Mouse (Mus musculus) granulocyte monocyte progenitor cell, adult 5-6 weeks (primary cell): ENCODE measurements around the gene Phkb. TPM values are rescaled to one million over a fixed set of nuclear protein-coding genes. Genes with fewer than 3 reads are reported as not detected.

Source experiments
- ATAC-seq: replicated peaks from 2 replicates; pipeline ENCODE4 v1.8.0; 2016; ENCODE audit warnings: mild to moderate bottlenecking, moderate TSS enrichment, inconsistent platforms; ENCODE audit not compliant: poor library complexity, severe bottlenecking
- total RNA-seq, 2 experiments: library from RNA; stranded (forward) in 1 of 2; stranded (reverse) in 1 of 2; fragments of 200-712, 200-1000 nt in 1 of 2; fragments of >200 nt in 1 of 2; fragmentation: Nextera tagmentation in 1 of 2; gene quantifications; 2 replicates each; pipeline ENCODE4 v1.2.3; 2014 to 2017

Phkb gene
- total RNA-seq, 2 experiments from 2014 or later, result 54.0 to 77.5 TPM

DNA sequence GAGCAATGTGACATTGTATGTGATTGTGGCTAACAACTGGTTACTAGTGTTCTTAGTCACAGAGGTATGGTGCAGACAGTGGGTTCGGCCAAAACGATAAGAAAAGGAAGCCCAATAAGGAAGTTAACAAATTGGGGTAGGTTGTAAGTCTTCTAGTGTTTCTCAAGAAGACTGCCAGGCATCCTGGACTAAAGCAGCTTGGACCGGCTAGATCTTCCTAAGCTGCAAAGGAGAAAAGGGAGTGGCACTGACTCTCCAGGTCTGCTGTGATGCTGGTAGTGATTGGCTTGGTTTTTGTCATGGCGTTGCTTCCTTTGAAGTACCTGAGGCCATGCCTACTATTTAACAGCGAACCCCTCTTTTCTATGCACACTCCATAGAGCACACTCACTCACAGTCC, 95.4 kb downstream of the Phkb start:
- ATAC-seq, result no peak

DNA sequence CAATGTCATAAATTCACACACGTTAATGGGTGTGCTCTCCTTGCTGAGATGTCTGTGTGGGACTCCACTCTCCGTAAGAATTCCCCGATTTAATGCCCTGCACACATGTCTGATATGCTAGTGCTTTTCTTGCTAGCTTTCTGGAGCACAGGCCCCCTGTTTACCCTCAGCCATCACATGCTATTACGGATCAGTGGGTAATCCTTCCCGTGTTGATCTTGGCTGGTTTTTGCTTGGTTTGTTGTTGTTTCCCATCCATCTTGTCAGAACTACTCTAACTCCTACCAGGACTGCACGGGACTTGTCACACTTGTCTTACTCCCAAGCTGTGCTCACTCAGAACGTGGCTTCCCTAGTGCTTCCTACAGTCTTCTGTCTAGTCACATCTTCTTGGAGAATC, 96.6 kb downstream of the Phkb start:
- ATAC-seq, result no peak

DNA sequence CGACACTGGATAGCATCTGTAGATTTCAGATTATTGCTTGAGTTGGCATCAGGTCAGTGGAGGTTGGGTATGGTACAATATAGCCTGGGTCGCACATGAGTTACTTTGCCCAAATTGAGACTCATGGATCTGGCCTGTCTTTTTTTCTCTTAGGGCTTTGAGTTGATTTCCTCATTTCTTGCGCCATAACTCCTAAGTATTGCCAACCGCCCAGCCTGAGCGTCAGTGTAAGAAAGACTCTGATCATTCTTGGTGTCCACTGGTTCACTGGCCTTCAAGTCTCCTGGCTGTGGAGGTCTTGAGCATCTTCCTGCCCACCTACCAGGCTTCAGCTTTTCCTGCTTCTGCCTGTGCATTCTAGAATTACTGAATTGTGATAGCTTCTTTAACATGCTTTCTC, 104.1 kb downstream of the Phkb start:
- peak; percentile 82 for ATAC-seq

DNA sequence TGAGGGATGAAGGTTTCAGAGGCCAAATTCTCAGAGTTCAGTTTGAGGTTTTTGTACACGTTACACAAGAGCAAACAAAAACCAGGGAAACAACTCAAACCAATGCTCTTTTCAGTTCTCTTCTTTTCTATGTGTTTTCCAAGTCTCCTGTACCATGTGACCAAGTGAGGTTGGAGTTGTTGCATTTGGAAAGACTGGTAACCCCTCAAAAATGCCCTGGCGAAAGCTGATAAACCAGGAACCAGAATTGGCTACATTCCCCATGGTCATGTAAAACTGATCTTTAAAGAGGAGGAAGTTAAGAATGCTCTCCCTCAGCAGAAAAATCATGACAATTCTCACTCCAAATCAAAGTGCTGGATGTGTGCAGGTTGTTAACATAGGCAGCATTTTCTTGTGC, 117.6 kb downstream of the Phkb start:
- no peak for ATAC-seq

DNA sequence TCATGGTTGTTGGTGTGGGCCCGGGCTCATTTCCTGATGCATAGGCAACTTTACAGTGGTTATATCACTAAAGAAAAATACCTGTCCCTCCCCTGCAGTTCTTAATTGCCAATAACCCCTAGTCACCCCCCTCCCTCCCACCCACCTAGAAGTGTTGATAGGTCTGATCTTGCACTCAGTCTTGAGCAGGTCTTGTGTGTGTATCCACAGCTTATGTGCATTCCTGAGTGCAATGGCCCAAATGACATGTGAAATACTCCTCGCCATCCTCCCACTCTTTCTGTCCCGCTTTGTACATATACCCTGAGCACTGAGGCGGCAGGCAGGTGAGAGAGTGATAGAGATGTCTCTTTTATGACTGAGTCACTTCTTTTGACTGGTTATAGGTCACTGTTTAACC, 119.1 kb downstream of the Phkb start:
- no peak for ATAC-seq

DNA sequence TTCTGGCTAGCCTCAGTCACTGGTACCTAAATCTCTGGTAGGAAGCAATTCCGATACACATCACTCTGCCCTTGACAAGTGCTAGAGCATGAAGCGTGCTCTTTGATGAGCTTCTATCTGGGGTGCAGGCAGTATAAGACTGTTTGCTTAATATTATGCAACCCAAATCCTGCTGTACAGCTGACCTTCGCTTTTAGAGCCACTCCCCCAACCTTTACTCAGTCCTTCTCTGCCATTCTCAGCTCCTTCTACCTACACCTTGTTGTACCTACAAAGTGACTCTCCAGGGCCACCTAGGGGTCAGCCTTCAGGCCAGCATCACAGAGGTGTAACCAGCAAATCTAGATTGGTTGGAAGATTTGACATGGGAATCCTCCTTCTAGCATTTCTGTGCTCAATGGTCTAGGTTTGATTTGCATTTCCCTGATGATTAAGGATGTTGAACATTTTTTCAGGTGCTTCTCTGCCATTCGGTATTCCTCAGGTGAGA, 136.9 kb downstream of the Phkb start:
- no peak for ATAC-seq

DNA sequence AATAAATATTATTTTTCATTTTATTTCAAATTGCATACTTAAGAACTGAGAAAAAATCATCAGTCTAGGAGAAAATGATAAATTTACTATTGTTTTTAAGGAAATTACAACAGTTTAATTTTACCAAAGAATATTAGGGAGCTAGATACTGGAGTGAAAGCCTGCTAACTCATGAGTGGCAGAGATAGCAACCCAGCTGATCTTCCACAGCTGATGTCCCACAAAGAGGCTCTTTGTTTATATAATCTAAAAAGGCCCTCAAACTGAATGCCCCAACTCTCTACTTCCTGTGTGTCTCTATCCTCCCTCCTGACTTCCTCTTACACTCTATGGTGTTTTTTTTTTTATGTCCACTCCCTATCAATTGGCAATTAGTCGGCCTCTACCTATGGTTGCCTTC, 152.2 kb downstream of the Phkb start:
- no peak for ATAC-seq

DNA sequence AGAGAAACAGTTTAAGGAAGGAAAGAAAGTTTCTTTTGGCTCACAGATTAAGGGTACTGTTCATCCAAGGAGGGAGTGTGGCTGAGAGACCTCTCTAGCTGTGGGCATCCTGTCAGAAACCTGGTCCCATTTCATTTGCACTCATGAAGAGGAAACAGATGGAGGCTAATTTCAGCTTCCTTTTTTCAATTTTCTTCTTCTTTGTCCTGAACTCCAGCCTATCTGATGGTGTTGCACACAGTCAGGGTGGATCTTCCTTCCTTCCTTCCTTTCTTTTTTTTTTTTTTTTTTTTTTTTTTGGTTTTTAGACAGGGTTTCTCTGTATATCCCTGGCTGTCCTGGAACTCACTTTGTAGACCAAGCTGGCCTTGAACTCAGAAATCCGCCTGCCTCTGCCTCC, 152.9 kb downstream of the Phkb start:
- ATAC-seq, result no peak; the same call in 1 of the 2 replicates

DNA sequence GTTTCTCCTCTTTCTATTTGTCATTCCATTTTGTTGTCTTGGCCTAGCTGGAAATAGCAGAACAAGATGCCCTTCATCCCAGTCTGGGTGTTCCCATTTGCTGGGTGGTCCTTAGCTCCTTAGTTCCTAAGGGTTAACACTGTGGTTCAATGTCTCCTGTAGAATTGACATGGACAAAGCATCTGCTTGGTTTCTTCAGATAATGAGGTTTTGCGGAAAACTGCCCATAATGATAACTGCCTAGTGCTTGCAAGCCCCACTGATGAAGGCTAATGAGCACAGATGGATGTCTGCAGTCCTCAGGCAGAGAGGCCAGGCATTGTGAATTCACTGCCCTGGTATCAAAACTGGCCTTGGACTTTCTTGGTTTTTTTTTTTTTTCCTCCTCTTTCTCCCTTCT, 155.2 kb downstream of the Phkb start:
- no peak for ATAC-seq

DNA sequence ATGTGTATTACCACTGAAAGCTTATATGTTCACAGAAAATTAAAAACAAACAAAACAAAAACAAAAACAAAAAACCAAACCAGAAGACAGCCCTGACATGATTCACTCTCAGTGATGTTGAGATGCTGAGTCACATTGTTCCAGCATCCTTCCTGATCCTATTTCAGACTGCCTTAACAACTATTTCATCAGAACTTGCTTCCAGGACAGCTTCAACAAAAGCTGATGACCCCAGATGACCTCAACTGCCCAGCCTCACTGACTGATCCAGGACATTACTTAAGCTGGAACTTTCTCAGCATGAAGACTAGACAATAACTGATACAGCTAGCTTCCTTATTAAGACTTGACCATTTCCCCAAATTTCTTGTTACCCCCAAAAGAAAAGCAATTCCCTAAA, 165.7 kb downstream of the Phkb start:
- ATAC-seq, result no peak

DNA sequence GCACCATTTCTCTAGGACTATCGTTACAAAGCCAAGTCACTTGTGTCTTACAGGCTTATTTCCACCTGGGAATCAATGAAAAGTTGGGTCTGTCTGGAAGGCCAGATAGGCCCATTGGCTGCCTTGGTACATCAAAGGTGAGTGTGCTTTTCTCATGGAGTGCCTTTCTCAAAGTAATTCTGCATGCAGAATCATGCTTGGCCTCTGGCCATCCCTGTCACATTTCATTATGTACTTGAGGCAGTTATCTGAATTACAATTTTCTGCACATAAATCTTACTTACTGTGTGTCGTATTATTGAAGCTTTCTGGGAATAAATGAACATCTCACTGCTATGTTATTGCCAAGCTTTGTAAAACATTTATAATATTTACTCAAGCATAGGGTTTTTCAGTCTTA, 176.0 kb downstream of the Phkb start:
- ATAC-seq, result no peak

DNA sequence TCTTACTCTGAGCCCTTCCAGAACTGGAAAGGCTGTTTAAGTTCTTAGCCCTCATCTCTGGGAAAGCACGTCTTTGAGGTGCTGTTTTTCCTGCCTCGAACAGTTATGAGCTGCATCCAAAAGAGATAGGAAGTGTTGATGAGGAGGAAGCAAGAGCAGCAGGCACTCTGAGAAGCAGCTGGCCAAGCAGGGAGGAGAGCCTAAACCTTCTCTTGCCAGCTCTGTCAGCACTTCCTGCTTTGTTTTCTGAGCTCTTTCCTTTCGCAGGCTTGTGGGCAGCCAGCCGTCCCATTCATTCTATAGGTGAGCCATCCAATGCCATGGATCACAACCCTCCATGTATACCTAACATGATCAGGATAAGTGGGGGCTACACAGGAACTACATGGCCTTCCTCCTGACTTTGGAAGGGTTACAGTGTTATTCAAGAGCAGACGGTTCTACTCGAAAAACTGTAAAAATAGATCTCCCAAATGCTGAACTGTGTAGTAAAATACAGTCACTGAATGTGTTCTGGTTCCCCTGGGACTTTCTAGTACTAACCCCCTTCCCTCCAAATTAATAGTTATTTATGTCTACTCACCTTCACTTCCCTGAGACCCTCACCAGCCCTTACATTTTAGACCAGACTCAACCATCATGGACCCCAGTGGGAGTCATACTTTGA, 188.0 kb downstream of the Phkb start:
- no peak for ATAC-seq

DNA sequence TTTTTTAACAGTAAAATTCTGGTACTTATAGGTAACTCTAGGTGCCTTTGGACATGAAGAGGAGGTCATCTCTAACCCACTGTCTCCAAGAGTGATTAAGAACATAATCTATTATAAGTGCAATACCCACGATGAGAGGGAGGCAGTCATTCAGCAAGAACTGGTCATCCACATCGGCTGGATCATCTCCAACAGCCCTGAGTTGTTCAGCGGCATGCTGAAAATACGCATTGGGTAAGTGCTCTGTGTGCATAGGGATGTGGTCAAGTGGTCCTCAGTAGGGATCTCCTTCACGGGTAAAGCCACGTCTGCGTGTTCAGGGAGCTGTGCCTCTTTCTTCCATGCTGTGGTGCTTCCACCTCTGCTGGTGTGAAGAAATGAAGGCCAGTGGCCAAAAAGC, 188.7 kb downstream of the Phkb start:
- no peak for ATAC-seq

DNA sequence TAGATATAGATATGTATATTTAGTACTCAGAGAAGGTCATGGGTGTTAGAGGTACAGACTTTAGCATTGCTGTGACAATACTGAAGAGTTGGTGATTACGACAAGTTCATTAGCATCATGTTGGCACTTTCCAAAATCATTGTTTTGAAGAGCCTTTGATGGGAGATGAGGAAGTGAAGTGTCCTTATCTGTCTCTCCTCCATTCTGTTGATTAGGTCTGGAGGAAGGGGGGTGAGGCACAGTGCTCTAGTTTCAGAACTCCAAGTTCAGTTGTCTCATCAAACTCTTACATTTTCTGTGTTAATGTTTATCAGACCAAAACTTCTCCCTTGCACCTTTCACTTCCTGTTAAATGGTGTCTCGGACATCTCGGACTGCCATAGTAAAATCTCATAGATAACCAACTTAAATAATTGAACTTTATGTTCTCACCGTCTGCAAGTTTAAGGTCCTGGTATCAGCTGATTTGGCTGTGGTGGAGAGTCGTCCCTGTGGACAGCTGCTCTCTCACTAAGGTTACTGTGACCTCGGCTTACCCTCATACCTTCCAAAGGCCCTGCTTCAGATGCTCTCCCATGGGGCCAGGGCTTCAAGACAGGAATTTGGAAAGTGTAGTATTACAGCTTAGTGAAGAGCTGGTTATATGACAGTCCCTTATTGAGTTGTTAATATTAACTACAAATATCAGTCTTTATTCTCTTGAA, 194.1 kb downstream of the Phkb start:
- ATAC-seq, result no peak

DNA sequence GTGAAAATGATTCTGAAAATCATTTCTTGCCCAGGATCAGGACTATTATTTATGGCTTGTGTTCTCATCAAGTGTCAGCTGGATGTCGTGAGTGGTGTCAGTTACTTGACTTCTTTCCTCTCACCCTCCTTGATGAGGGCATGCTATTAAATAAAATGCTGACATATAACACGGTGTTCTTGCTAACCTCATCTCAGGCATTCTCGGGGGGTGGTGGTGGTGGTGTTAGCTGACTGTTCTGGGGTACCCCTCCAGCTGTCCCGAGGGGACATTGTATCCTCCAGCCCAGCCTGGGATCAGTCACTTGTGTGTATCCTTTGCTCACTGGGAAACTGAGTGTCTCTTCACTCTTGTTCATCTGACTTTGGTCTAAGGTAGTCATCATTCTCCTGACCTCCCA, 194.6 kb downstream of the Phkb start:
- ATAC-seq, result no peak

DNA sequence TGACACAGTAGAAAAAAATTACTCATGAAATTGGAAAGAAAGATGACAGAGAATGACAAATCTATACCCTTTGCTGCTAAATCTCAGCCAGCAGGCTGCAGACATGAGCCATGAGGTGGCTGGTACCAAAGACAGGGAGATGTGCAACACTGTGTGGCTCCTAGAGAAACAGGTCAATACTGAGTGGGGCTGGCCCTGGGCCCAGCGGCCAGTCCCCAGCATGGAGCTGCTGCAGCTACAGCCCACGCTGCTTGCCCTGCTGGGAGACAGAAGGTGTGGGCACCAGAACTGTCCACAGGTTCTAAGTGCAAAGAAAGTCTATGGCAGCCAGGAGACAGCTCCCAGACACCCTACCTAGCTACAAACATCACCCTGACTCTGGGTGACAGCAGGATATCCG, 197.7 kb downstream of the Phkb start:
- ATAC-seq, result no peak

DNA sequence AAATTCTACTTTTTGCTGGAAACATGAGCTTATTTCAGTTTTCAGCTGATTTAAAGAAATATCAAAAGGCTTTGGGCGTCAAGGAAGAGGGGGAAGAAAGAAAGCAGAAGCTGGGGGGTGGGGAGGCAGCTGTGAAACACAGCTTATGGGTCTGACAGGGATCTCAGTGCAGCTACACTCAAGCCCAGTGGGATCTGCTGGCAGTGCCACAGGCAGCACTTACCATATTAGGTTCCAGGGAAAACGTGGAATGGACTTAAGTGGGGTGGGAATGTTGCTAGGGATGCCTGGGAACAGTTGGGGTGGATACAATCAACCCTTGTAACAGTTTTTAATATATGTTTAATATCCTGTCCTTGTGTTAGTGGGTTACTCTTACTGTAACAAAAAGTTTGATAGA, 201.3 kb downstream of the Phkb start:
- no peak for ATAC-seq

DNA sequence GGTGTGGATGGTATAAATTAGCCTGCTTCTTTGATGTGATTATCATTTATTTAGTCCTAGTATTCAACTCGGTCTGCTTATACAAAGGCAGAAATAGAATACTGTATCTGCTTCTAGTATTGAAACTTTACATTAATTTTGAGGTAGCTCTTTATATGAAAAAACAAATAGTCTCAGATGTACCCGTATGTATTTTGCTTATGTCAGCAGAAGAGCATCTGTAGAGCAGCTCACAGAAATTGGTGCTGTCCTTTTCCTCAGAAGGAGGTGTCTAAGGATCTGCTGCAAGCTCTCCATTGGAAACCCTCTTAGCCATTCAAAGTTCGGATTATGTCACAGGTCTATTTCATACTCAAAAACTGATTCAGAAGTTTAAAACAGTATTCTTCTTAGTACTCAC, 210.1 kb downstream of the Phkb start:
- no peak for ATAC-seq

DNA sequence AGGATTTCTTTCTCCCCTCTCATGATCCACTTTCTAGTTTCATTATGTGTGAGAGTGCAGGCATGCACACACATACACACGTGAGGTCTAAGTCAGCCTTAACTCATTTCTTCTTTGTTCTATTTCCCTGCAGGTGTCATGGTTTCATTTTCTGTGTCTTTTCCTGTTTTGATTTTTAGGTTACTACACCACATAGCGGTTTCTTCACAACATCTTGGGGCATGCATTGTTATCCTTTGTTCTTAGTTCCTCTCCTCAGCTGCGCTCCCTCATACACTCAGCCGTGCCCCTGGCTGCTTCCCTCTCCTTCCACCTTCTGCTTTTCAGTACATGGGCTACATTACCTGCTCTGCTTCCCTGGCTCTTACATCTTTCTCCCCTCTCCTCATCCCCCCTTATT, 211.2 kb downstream of the Phkb start:
- ATAC-seq, result peak; percentile 27; the same call in 1 of the 2 replicates

DNA sequence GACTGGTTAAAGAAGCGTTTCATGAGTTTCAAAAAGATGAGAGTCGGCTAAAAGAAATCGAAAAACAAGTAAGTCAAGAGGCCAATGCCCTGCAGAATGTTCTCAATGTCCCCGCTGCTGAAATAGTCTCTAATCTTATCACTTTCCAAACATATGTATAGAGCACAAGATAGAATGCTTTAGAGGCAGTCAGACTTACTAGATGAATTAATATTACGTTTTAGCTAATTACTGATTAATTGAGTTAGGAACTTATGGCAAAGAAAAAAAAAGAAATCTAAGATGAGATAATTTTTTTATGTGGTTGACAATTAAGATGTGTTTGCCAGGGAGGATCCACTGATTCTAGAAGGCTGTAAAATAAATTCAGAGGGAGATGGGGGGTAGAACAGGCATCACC, 217.9 kb downstream of the Phkb start:
- no peak for ATAC-seq

DNA sequence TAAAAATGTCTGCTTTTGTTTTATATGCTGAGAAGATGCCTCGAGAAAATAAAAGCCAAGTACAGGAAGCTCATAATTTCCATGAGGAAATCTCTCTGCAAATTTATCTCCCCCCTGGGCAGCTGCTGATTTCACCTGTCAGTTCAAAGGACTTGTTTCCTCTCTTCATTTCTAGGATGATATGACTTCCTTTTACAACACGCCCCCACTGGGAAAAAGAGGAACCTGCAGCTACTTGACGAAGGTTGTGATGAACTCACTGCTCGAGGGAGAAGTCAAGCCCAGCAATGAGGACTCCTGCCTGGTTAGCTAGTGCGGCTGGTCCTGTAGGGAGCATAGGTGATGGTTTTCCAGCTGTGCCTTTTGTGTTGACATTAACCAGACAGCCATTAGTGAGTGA, 218.4 kb downstream of the Phkb start:
- peak; percentile 80 for ATAC-seq

DNA sequence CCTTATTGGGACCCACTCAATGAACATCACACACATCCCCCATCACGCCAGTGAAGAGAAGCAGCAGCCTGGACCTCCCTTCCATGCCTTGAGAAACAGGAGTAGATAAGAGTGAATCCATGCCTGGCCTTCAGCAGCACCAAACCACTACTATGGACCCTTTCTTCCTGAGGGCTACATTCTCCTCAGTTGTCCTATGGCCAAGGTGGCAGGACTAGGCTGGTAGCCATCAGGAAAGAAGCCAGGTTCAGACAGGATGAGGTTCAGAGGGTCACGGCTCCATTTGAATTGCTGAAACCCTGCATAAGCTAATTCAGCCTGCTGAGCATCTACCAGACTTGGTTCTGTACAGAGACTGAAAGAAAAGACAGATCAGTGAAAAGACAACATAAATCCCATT, 222.7 kb downstream of the Phkb start:
- no peak for ATAC-seq
